Mouse (Mus musculus) left cerebral cortex, adult 11 months (tissue): ENCODE measurements at regions not wholly inside any gene's neighbourhood (a gene's known extent, or its start where the extent isn't known, plus 50 kb on each side); places are given as distances from the start of the nearest gene placed in this dataset.

Experiments used
- DNase-seq: peaks from one replicate; pipeline ENCODE4 v3.0.0; 2022; ENCODE audit warnings: low spot score

GRCm38 (mm10) chr14:103764047-103764446 lies 80.2 kb downstream of the Ednrb start:
- peak; percentile 10 for DNase-seq

GRCm38 (mm10) chr14:103763216-103764031 lies 80.8 kb downstream of the Ednrb start:
- no peak for DNase-seq

- DNase-seq = no peak
Observed at GRCm38 (mm10) chr14:103759443-103759842, 84.8 kb downstream of the Ednrb start.
